Mouse (Mus musculus) midbrain, postnatal 0 days (tissue): ENCODE data around the gene Mfsd11. TPM values are rescaled to one million over a fixed set of nuclear protein-coding genes. Genes with fewer than 3 reads are reported as not detected.
A peak's percentile ranks its signal among the peaks of the same experiment; 100 is the strongest.

Experiments used
- ATAC-seq: fragments of 200-750 bp; cut with Nextera tagmentation; 2 replicates; pipeline ENCODE4 v1.8.0; 2017; ENCODE audit warnings: moderate number of reproducible peaks, mild to moderate bottlenecking, moderate TSS enrichment, moderate library complexity; ENCODE audit not compliant: low FRiP score
- DNase-seq: peaks from one replicate; pipeline ENCODE4 v3.0.0-alpha.2; 2015; ENCODE audit warnings: low spot score
- H3K27ac ChIP-seq: fragments of 300-500 bp; sonication (generic); 2 replicates; pipeline ENCODE4 v1.5.1; 2014; ENCODE audit warnings: low read depth, mild to moderate bottlenecking, low read length, mixed read lengths
- H3K27me3 ChIP-seq: fragments of 300-500 bp; sonication (generic); 2 replicates; pipeline ENCODE4 v1.6.1; 2014; ENCODE audit warnings: low read length, control low read depth, mixed read lengths; ENCODE audit not compliant: insufficient read depth
- H3K36me3 ChIP-seq: fragments of 300-500 bp; sonication (generic); 2 replicates; pipeline ENCODE4 v1.6.1; 2014; ENCODE audit warnings: low read length, control low read depth, mixed read lengths; ENCODE audit not compliant: insufficient read depth
- H3K4me1 ChIP-seq: fragments of 300-500 bp; sonication (generic); 2 replicates; pipeline ENCODE4 v1.6.1; 2014; ENCODE audit warnings: mild to moderate bottlenecking, control low read depth, antibody characterized with exemption, low read length, mixed read lengths; ENCODE audit not compliant: insufficient read depth
- H3K4me2 ChIP-seq: fragments of 300-500 bp; sonication (generic); 2 replicates; pipeline ENCODE4 v1.6.1; 2014; ENCODE audit warnings: low read depth, mild to moderate bottlenecking, low read length, mixed read lengths; ENCODE audit not compliant: poor library complexity, severe bottlenecking
- H3K4me3 ChIP-seq: fragments of 300-500 bp; sonication (generic); 2 replicates; pipeline ENCODE4 v1.5.1; 2014; ENCODE audit warnings: low read depth, mild to moderate bottlenecking, low read length, moderate library complexity
- H3K9ac ChIP-seq: fragments of 300-500 bp; sonication (generic); replicated peaks from 2 replicates; pipeline ENCODE4 v1.6.1; 2014; ENCODE audit warnings: mild to moderate bottlenecking, low read length, moderate library complexity, mixed read lengths; ENCODE audit not compliant: poor library complexity, severe bottlenecking
- H3K9me3 ChIP-seq: fragments of 300-500 bp; sonication (generic); 2 replicates; pipeline ENCODE4 v1.6.1; 2016; ENCODE audit warnings: low read length, control low read depth
- CTCF ChIP-seq: IDR thresholded peaks from 2 replicates; pipeline ENCODE4 v1.5.1; 2016; ENCODE audit warnings: antibody characterized with exemption, mild to moderate bottlenecking
- WGBS: fragments of 180-500 bp; shearing (Covaris S2); extraction: QIAGEN DNeasy Blood & Tissue Kit; methylation state at CpG from one replicate; pipeline ENCODE4 v1.1.7; 2014; 5-methylcytosine and 5-hydroxymethylcytosine counted together
- polyA plus RNA-seq: library from polyadenylated mRNA; unstranded; fragments of >200 nt; fragmentation: Nextera tagmentation; extraction: Ambion mirVana; gene quantifications from 2 replicates; pipeline ENCODE4 v1.2.1, GENCODE M21; 2015
- total RNA-seq: library from RNA; depleted of rRNA; stranded (reverse); fragments of >200 nt; gene quantifications from 2 replicates; pipeline ENCODE4 v1.2.3, GENCODE M21; 2014

Gene Mfsd11
- total and polyA plus RNA-seq, 2 experiments from 2014 or later: 36.0 to 64.1 TPM

DNA sequence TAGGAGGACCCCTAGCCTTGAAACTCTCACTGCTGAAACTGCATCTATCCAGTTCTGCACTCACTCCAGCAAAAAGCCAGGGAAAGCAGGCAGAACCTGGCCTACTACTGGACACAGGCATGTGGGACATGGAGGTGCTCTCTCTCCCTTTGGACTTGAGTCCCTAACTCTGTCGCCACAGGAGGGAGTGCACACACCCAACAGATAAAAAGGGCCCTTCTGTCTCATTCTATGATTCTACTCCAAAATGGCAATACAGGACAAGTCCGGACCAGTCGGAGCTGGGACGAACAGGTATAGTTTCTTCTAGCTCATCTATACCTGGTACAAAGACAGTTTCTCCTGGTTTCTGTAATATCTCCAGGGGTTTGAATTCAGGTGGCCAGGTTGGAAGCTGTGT lies 11.5 kb upstream of the Mfsd11 start:
- WGBS: 91% methylated on average over 4 of the region's 4 CpGs
- H3K9ac ChIP-seq: peak overlapping the region; percentile 36; the same call in 1 of the 2 replicates
- H3K36me3 ChIP-seq: peaks cover 46% of the 10 kb centered on the region
- H3K27me3 ChIP-seq: no peaks in the 10 kb centered on the region
- no peak for TF ChIP-seq CTCF
- DNase-seq (no peak), ATAC-seq (no peak)
- H3K9me3 ChIP-seq: no peaks in the 10 kb centered on the region
- H3K4me1 ChIP-seq: peaks cover 3% of the 10 kb centered on the region; the same call in 1 of the 2 replicates
- no peak overlapping the region for H3K27ac ChIP-seq
- H3K4me2 ChIP-seq: peak overlapping the region; percentile 84; the same call in 1 of the 2 replicates
- H3K4me3 ChIP-seq: no peak overlapping the region

DNA sequence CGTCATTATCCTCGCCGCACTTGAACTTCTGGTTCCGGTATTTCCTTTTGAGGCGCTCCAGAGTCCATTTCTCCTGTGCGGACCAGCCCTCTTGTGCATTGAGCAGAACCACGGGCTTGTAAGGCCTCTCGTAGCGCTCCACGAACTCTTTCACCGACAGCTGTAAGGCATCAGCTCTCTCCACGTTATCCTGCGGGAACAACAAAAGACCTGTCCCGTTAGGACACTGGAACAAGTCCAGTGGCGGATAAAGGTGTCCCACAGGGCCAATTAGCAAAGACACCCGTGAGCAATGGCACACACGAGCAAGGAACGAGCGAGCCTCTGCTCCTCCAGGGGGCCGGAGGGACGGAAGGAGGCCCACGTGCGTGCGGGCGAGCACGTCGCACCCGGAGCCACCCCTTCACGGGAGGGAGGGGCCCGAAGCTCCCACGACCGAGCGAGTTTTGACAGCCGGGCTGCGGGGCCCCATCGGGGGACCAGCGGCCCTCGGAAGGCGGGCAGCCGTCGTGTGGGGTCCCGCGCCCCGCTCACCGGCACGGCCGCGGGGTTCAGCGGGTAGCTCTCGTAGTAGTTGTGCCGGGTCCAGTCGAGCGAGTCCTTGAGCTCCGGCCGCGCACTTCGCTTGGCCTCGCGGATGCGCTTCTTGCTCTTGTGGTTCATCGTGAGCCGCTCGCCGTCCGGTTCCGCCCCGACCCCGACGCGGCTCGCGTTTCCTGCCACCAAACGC lies 9.5 kb upstream of the Mfsd11 start:
- Histone ChIP-seq H3K36me3 (peaks cover 30% of the 10 kb centered on the region), H3K9ac (peak overlapping the region; percentile 81), H3K9me3 (no peaks in the 10 kb centered on the region), H3K27me3 (no peaks in the 10 kb centered on the region), H3K4me3 (peak overlapping the region; percentile 86), H3K4me2 (peak overlapping the region; percentile 84), H3K4me1 (peaks cover 3% of the 10 kb centered on the region; the same call in 1 of the 2 replicates), H3K27ac (peak overlapping the region; percentile 95)
- TF ChIP-seq CTCF: peak; percentile 8; the same call in 1 of the 2 replicates
- WGBS: under 1% methylated on average over 72 of the region's 73 CpGs
- DNase-seq (peak; percentile 70), ATAC-seq (peak; percentile 56)

DNA sequence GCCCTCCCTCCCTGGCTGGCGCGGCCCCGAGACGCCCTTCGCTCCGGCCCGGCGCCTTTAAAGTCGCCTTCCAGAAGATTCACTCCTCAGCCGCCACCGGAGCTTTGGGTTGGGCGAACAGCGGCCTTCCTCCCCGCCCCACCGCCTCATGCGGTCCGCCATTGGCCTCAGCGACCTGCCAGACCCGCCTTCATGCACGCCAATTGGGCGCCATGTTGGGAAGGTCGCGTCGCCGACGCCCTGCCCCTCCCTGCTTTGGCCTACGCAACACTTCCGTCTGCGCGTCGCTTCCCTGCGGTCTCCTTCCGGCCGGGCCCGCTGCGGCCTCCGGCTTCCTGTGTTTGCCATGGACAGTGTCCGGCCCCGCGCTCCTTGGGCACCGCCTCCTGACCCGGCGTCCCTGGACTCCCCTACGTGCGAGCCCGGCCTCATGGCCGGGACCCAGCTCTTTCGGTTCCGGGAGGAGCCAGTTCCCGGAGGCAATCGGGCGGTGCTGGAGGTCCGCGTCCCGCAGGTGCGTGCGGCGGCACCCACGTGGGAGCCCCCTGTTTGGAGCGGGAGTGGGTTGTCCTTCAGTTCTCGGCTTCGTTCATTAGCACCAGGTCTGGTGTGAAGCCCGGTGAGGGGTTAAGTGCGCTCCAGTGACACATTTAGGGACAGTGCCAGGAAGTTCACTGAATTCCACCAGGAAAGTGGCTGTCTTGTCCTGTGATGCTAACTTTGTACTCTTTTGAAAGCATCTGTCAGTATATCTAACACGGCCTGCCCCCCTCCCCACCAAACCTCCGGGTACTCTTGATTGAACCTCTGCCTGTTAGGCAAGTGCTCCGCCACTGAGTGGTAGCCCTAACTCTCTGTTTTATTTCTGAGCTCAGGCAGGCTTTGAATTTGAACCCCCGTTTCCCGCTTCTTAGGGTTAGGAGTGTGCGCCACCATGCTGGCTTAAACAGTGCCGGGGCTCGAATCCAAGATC lies 8.7 kb upstream of the Mfsd11 start, which contains the start of the genes Mettl23 and Jmjd6:
Mettl23 (plus strand) TSS at position 18 of the 973 bp plus-strand sequence.
Jmjd6 (minus strand) TSS at position 189 of the 973 bp plus-strand sequence.
- WGBS: under 1% methylated on average over 68 of the region's 72 CpGs
- Histone ChIP-seq H3K9ac (peak within 1 kb of the TSS; percentile 81), H3K27ac (peak within 1 kb of the TSS; percentile 95), H3K9me3 (no peaks in the 10 kb centered on the region), H3K36me3 (peaks cover 24% of the 10 kb centered on the region), H3K4me1 (peaks cover 3% of the 10 kb centered on the region; the same call in 1 of the 2 replicates), H3K4me2 (peak within 1 kb of the TSS; percentile 84), H3K27me3 (no peaks in the 10 kb centered on the region), H3K4me3 (peak within 1 kb of the TSS; percentile 86)
- ATAC-seq (peak; percentile 95), DNase-seq (peak; percentile 98)
- TF ChIP-seq CTCF: no peak

DNA sequence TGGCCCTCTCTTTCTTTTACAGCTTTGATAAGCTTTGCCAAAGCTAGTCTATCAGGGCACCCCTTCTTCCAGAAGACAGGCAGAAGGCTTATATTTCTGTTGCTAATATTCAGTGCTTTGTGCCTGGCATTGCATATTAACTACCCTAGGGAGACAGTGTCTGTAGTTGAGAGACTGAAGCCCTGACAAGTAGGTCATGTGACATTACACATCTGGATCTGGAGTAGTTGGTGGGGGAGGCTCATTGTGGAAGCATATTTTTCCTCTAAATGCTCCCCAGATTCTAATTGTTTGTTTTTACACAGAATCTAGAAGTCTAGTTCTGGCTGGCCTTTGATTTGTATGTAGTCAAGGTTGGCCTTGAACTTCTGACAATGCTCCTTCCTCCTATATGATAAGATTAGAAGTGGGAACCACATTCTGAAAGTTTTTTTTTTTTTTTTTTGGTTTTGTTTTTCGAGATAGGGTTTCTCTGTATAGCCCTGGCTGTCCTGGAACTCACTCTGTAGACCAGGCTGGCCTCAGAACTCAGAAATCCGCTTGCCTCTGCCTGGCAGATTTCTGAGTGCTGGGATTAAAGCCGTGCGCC lies 5.6 kb upstream of the Mfsd11 start:
- H3K4me2 ChIP-seq: no peak overlapping the region
- H3K4me1 ChIP-seq: peaks cover 3% of the 10 kb centered on the region; the same call in 1 of the 2 replicates
- no peak for TF ChIP-seq CTCF
- no peak for DNase-seq
- H3K4me3 ChIP-seq: no peak overlapping the region
- ATAC-seq: no peak
- H3K9me3 ChIP-seq: no peaks in the 10 kb centered on the region
- H3K36me3 ChIP-seq: peaks cover 9% of the 10 kb centered on the region; the same call in 1 of the 2 replicates
- no peak overlapping the region for H3K27ac ChIP-seq
- H3K27me3 ChIP-seq: no peaks in the 10 kb centered on the region
- no peak overlapping the region for H3K9ac ChIP-seq
- WGBS: 73% methylated on average over 4 of the region's 4 CpGs

DNA sequence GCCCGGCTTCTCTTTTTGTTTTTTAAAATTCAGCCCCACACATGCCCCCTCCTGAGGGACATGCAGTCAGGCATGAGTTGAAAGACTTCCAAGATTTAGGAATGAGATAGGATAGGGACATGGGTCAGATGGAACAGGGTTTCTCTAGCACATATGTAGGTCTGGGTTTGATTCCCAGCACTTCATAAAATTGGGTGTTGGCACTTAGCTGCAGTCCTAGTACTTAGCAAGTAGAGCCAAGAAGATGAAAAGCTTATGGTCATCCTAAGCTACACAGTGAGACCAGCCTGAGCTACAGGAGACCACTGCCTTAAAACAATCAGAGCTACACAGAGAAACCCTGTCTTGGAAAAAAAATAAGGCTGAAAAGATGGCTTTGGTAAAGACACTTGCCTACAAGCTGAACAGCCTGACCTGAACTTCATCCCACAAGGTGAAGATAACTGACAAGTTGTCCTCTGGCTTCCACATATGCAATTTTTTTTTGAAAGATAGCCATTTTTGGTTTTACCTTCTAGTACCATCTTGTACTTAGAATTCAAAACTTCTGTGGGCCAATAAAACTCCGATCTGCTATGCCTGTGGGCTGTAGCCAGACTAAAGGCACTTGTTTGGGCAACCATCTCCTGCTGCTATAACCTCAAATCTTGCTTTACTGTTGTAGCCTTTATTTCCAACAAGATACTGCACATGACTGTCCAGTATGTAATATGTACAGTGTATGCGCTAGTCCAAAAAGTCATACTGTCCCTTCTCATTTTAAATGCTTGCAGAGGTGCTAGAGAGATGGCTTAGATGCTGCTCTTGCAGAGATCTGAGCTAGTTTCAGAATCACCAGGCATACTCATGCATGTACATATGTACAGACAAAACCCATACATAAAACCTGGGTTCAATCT lies 4.8 kb upstream of the Mfsd11 start:
- H3K4me1 ChIP-seq: 0 out of 2 replicates have a peak, but pooled peaks cover 3% of the 10 kb centered on the region

More for the DNA sequence above, 4.8 kb upstream of the Mfsd11 start:
- DNase-seq (no peak), ATAC-seq (no peak)
- Histone ChIP-seq H3K9me3 (no peaks in the 10 kb centered on the region), H3K36me3 (peaks cover 9% of the 10 kb centered on the region; the same call in 1 of the 2 replicates), H3K27me3 (no peaks in the 10 kb centered on the region), H3K4me3 (no peak overlapping the region), H3K9ac (no peak overlapping the region), H3K27ac (no peak overlapping the region), H3K4me2 (no peak overlapping the region)
- TF ChIP-seq CTCF: no peak
- 79% methylated on average over 3 of the region's 3 CpGs for WGBS
